Mouse (Mus musculus) olfactory bulb, adult 2 months (tissue): ENCODE data around the gene Ccdc38.
A peak's percentile ranks its signal among the peaks of the same experiment; 100 is the strongest.

Experiments
- CTCF ChIP-seq: fragments of 200-500 bp; IDR thresholded peaks from 2 replicates; pipeline ENCODE4 v1.5.1; 2012; ENCODE audit warnings: low read depth, mild to moderate bottlenecking, low read length, moderate library complexity; ENCODE audit not compliant: insufficient read depth
- POLR2A ChIP-seq: fragments of 200-500 bp; IDR thresholded peaks from 2 replicates; pipeline ENCODE4 v1.6.1; 2012; ENCODE audit warnings: mild to moderate bottlenecking, low read depth, low read length, moderate library complexity; ENCODE audit not compliant: insufficient read depth

- TF ChIP-seq CTCF (no peak), POLR2A (peak; percentile 30; the same call in 1 of the 2 replicates)
Measured at GRCm38 (mm10) chr10:93594022-93594482, 53.6 kb downstream of the Ccdc38 start.
